Mouse (Mus musculus): ENCODE measurements around the gene Gm527. TPM values are rescaled to one million over a fixed set of nuclear protein-coding genes. Genes with fewer than 3 reads are reported as not detected.

Gene Gm527
- polyA plus RNA-seq, 1 experiment from 2014 or later: 3.2 TPM

- no peak for TF ChIP-seq CTCF (IDR thresholded peaks at IDR 0.05; ENCODE audit: low read depth)
- ATAC-seq (replicated peaks; ENCODE audit: low FRiP score, low read depth): no peak
- H3K9me3 ChIP-seq (replicated peaks; ENCODE audit: low read length): no peaks in the 10 kb centered on the region
- no peak overlapping the region for H3K9ac ChIP-seq (ENCODE audit: low read depth, low read length)
- no peaks in the 10 kb centered on the region for H3K27me3 ChIP-seq (ENCODE audit: insufficient read depth, low read length)
- H3K27ac ChIP-seq: no peak overlapping the region
- no peak overlapping the region for H3K4me3 ChIP-seq (replicated peaks; ENCODE audit: low read depth, low read length)
- DNase-seq (ENCODE audit: low spot score): no peak
- no peaks in the 10 kb centered on the region for H3K4me1 ChIP-seq (replicated peaks; ENCODE audit: insufficient read depth, low read length)
- no peaks in the 10 kb centered on the region for H3K36me3 ChIP-seq (ENCODE audit: insufficient read depth, low read length)
- no peak overlapping the region for H3K4me2 ChIP-seq (ENCODE audit: low read length)
Measured at GRCm38 (mm10) chr12:64916735-64917134, 971 bp upstream of the Gm527 start.

GRCm38 (mm10) chr12:64937493-64937892 is 19.8 kb downstream of the Gm527 start:
- Histone ChIP-seq H3K36me3 (ENCODE audit: insufficient read depth, low read length) (no peaks in the 10 kb centered on the region), H3K4me2 (ENCODE audit: low read length) (no peak overlapping the region), H3K4me1 (replicated peaks; ENCODE audit: insufficient read depth, low read length) (no peaks in the 10 kb centered on the region), H3K4me3 (replicated peaks; ENCODE audit: low read depth, low read length) (no peak overlapping the region), H3K9ac (ENCODE audit: low read depth, low read length) (no peak overlapping the region), H3K27ac (no peak overlapping the region), H3K9me3 (replicated peaks; ENCODE audit: low read length) (no peaks in the 10 kb centered on the region), H3K27me3 (ENCODE audit: insufficient read depth, low read length) (no peaks in the 10 kb centered on the region)
- ATAC-seq (replicated peaks; ENCODE audit: low FRiP score, low read depth): no peak
- DNase-seq (ENCODE audit: low spot score): peak; percentile 11
- WGBS: 89% methylated on average over 2 of the region's 2 CpGs
- TF ChIP-seq CTCF (IDR thresholded peaks at IDR 0.05; ENCODE audit: low read depth): peak; percentile 58

- TF ChIP-seq CTCF (IDR thresholded peaks at IDR 0.05; ENCODE audit: low read depth): no peak
- peaks cover 3% of the 10 kb centered on the region; the same call in 1 of the 2 replicates for H3K4me1 ChIP-seq (replicated peaks; ENCODE audit: insufficient read depth, low read length)
- H3K27me3 ChIP-seq (ENCODE audit: insufficient read depth, low read length): no peaks in the 10 kb centered on the region
- H3K36me3 ChIP-seq (ENCODE audit: insufficient read depth, low read length): no peaks in the 10 kb centered on the region
- peak overlapping the region; percentile 79 for H3K27ac ChIP-seq
- no peak for DNase-seq (ENCODE audit: low spot score)
- H3K9ac ChIP-seq (ENCODE audit: low read depth, low read length): peak overlapping the region; percentile 67
- 13% methylated on average over 4 of the region's 4 CpGs for WGBS
- ATAC-seq (replicated peaks; ENCODE audit: low FRiP score, low read depth): no peak
- H3K4me2 ChIP-seq (ENCODE audit: low read length): peak overlapping the region; percentile 84
- no peaks in the 10 kb centered on the region for H3K9me3 ChIP-seq (replicated peaks; ENCODE audit: low read length)
- peak overlapping the region; percentile 87 for H3K4me3 ChIP-seq (replicated peaks; ENCODE audit: low read depth, low read length)
Measured at GRCm38 (mm10) chr12:64964560-64964959, 46.9 kb downstream of the Gm527 start.

- under 1% methylated on average over 45 of the region's 45 CpGs for WGBS
- TF ChIP-seq CTCF (IDR thresholded peaks at IDR 0.05; ENCODE audit: low read depth): no peak
- Histone ChIP-seq H3K4me2 (ENCODE audit: low read length) (peak within 1 kb of the TSS; percentile 95), H3K27ac (peak within 1 kb of the TSS; percentile 95), H3K36me3 (ENCODE audit: insufficient read depth, low read length) (no peaks in the 10 kb centered on the region), H3K9me3 (replicated peaks; ENCODE audit: low read length) (no peaks in the 10 kb centered on the region), H3K9ac (ENCODE audit: low read depth, low read length) (peak within 1 kb of the TSS; percentile 93), H3K4me1 (replicated peaks; ENCODE audit: insufficient read depth, low read length) (peaks cover 4% of the 10 kb centered on the region; the same call in 1 of the 2 replicates), H3K4me3 (replicated peaks; ENCODE audit: low read depth, low read length) (peak within 1 kb of the TSS; percentile 87), H3K27me3 (ENCODE audit: insufficient read depth, low read length) (no peaks in the 10 kb centered on the region)
- DNase-seq (ENCODE audit: low spot score): peak; percentile 100
- ATAC-seq (replicated peaks; ENCODE audit: low FRiP score, low read depth): peak; percentile 99
Measured at GRCm38 (mm10) chr12:64965124-64966026, 47.7 kb downstream of the Gm527 start, which contains the start of the genes Klhl28 and Togaram1. Gene Klhl28, minus strand, starts transcription at chr12:64965534. Gene Togaram1, plus strand, starts transcription at chr12:64965804.

GRCm38 (mm10) chr12:64966101-64966631 is 48.5 kb downstream of the Gm527 start:
- DNase-seq (ENCODE audit: low spot score) (peak; percentile 67), ATAC-seq (replicated peaks; ENCODE audit: low FRiP score, low read depth) (peak; percentile 45)
- Histone ChIP-seq H3K4me2 (ENCODE audit: low read length) (peak overlapping the region; percentile 95), H3K36me3 (ENCODE audit: insufficient read depth, low read length) (no peaks in the 10 kb centered on the region), H3K27me3 (ENCODE audit: insufficient read depth, low read length) (no peaks in the 10 kb centered on the region), H3K9ac (ENCODE audit: low read depth, low read length) (peak overlapping the region; percentile 93), H3K4me1 (replicated peaks; ENCODE audit: insufficient read depth, low read length) (peaks cover 11% of the 10 kb centered on the region; the same call in 1 of the 2 replicates), H3K27ac (peak overlapping the region; percentile 95), H3K4me3 (replicated peaks; ENCODE audit: low read depth, low read length) (peak overlapping the region; percentile 87), H3K9me3 (replicated peaks; ENCODE audit: low read length) (no peaks in the 10 kb centered on the region)
- under 1% methylated on average over 44 of the region's 44 CpGs for WGBS
- no peak for TF ChIP-seq CTCF (IDR thresholded peaks at IDR 0.05; ENCODE audit: low read depth)

- DNase-seq (ENCODE audit: low spot score): peak; percentile 40
Measured at GRCm38 (mm10) chr12:64966652-64967435, 49.1 kb downstream of the Gm527 start.

More at GRCm38 (mm10) chr12:64966652-64967435, 49.1 kb downstream of the Gm527 start:
- Histone ChIP-seq H3K36me3 (ENCODE audit: insufficient read depth, low read length) (no peaks in the 10 kb centered on the region; the same call in 1 of the 2 replicates), H3K9ac (ENCODE audit: low read depth, low read length) (peak overlapping the region; percentile 93), H3K4me2 (ENCODE audit: low read length) (peak overlapping the region; percentile 95), H3K4me1 (replicated peaks; ENCODE audit: insufficient read depth, low read length) (peaks cover 11% of the 10 kb centered on the region; the same call in 1 of the 2 replicates), H3K9me3 (replicated peaks; ENCODE audit: low read length) (no peaks in the 10 kb centered on the region), H3K27ac (peak overlapping the region; percentile 95), H3K27me3 (ENCODE audit: insufficient read depth, low read length) (no peaks in the 10 kb centered on the region), H3K4me3 (replicated peaks; ENCODE audit: low read depth, low read length) (peak overlapping the region; percentile 87)
- 3% methylated on average over 19 of the region's 19 CpGs for WGBS
- no peak for TF ChIP-seq CTCF (IDR thresholded peaks at IDR 0.05; ENCODE audit: low read depth)
- ATAC-seq (replicated peaks; ENCODE audit: low FRiP score, low read depth): no peak
